Mouse (Mus musculus) heart, adult 2 months (tissue): ENCODE data around the gene Prkch. TPM values are rescaled to one million over a fixed set of nuclear protein-coding genes. Genes with fewer than 3 reads are reported as not detected.
A peak's percentile ranks its signal among the peaks of the same experiment; 100 is the strongest.
"Not testable (repeated sequence)": the region's sequence is repeated elsewhere in the genome, so short reads cannot be mapped to it uniquely, and the experiment has no call there.

Experiments used
- DNase-seq, 2 experiments: peaks; one replicate each; pipeline ENCODE4 v3.0.0; 2021
- H3K27ac ChIP-seq: fragments of 200-600 bp; 2 replicates; pipeline ENCODE4 v1.8.1; 2022
- H3K27me3 ChIP-seq: fragments of 200-500 bp; 2 replicates; pipeline ENCODE4 v1.6.1; 2012; ENCODE audit warnings: mild to moderate bottlenecking, low read length, inconsistent platforms, mixed read lengths; ENCODE audit not compliant: control insufficient read depth, insufficient read depth
- H3K36me3 ChIP-seq: fragments of 200-500 bp; 2 replicates; pipeline ENCODE4 v1.6.1; 2012; ENCODE audit warnings: low read length, inconsistent platforms; ENCODE audit not compliant: control insufficient read depth, insufficient read depth
- H3K4me1 ChIP-seq: fragments of 200-500 bp; 2 replicates; pipeline ENCODE4 v1.6.1; 2011; ENCODE audit warnings: low read length; ENCODE audit not compliant: control insufficient read depth, insufficient read depth
- H3K4me3 ChIP-seq: fragments of 200-600 bp; 2 replicates; pipeline ENCODE4 v1.8.1; 2022
- H3K79me2 ChIP-seq: fragments of 200-500 bp; replicated peaks from 2 replicates; pipeline ENCODE4 v1.6.1; 2012; ENCODE audit warnings: mild to moderate bottlenecking, inconsistent platforms, low read length, moderate library complexity, mixed read lengths; ENCODE audit not compliant: control insufficient read depth, insufficient read depth
- H3K9ac ChIP-seq: fragments of 200-500 bp; 2 replicates; pipeline ENCODE4 v1.6.1; 2012; ENCODE audit warnings: low read depth, mild to moderate bottlenecking, control low read depth, inconsistent platforms, low read length, mixed read lengths
- CTCF ChIP-seq: fragments of 200-600 bp; IDR thresholded peaks from 2 replicates; pipeline ENCODE4 v1.8.1; 2022; ENCODE audit warnings: antibody characterized with exemption, mild to moderate bottlenecking, moderate library complexity
- EP300 ChIP-seq: fragments of 200-500 bp; IDR thresholded peaks from 2 replicates; pipeline ENCODE4 v1.6.1; 2011; ENCODE audit warnings: low read depth, low read length, control low read depth; ENCODE audit not compliant: insufficient read depth
- POLR2A ChIP-seq: fragments of 200-500 bp; IDR thresholded peaks from 2 replicates; pipeline ENCODE4 v1.6.1; 2011; ENCODE audit warnings: mild to moderate bottlenecking, low read depth, low read length, control low read depth; ENCODE audit not compliant: insufficient read depth
- WGBS: fragments of 180-500 bp; shearing (Covaris S2); methylation state at CpG from one replicate; pipeline ENCODE4 v1.1.7; 2018; 5-methylcytosine and 5-hydroxymethylcytosine counted together
- intact Hi-C: fragments of 180-260 bp; cut with DNase I; formaldehyde crosslinking; loops from one replicate; pipeline ENCODE4 v1.15.1; 2025
- polyA plus RNA-seq: library from polyadenylated mRNA; depleted of rRNA; stranded (reverse); fragments of >200 nt; gene quantifications from 2 replicates; pipeline ENCODE4 v1.2.3, GENCODE M21; 2012
- total RNA-seq, 2 experiments: library from RNA; stranded (reverse); gene quantifications; 2 replicates each; pipeline ENCODE4 v1.2.3; 2021

Gene Prkch
- total and polyA plus RNA-seq, 3 experiments: 9.7 to 17.5 (median 16.6) TPM

DNA sequence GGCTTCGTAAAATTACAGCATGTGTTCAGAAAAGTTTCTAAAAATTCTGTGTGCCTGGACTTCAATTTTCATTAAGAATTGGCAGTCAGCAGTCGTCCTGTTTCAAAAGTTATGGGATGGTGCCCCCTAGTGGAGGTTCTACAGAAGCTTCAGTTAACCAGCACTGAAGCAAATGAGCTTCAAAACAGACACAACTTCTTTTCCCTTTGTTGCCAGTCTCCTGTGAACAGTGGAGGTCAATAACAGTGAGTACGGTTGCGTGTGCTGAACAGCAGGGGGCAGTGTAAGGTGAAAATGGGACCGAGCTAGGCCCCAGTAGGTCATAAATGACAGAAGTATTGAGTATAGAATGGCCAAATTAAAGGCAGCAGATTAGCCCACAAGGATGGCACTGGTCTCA lies 30.4 kb upstream of the Prkch start:
- TF ChIP-seq POLR2A: no peak
- peak; percentile 91 for TF ChIP-seq CTCF
- TF ChIP-seq EP300: no peak
- WGBS: 4% methylated on average over 5 of the region's 5 CpGs
- H3K36me3 ChIP-seq: no peaks in the 10 kb centered on the region
- H3K27me3 ChIP-seq: peaks cover 2% of the 10 kb centered on the region; the same call in 1 of the 2 replicates
- intact Hi-C loops: loop anchor here (1.0 kb wide), 1 partner anchor 20 kb away; no protein-coding TSS in a partner anchor
- H3K27ac ChIP-seq: no peak overlapping the region
- peak; percentile 27 to 34 for DNase-seq
- H3K9ac ChIP-seq: no peak overlapping the region
- no peak overlapping the region for H3K4me3 ChIP-seq
- no peaks in the 10 kb centered on the region for H3K4me1 ChIP-seq
- H3K79me2 ChIP-seq: no peaks in the 10 kb centered on the region

GRCm38 (mm10) chr12:73558525-73559195 lies 25.9 kb upstream of the Prkch start:
- intact Hi-C loops: no loop called here
- 89% methylated on average over 20 of the region's 20 CpGs for WGBS

DNA sequence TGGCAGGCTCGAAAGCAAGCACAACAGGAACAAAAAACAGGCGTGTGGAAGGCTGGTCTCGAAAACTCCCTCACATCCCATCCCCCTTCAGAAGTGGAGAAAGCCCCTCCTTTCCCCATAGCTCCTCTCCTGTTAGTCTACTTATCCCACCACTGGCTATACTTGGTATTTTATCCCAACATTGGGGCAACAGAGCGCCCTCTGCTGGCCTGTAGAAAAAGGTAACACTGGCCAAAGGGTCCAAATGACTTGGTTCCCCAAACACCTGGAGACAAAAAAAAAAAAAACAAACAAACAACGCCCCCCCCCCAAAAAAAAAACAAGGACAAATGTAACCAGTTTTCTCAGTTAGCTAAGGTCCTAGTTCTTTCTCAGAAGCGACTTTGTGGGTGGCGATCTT lies 24.5 kb upstream of the Prkch start:
- Histone ChIP-seq H3K36me3 (no peaks in the 10 kb centered on the region), H3K9ac (no peak overlapping the region), H3K27ac (no peak overlapping the region), H3K79me2 (no peaks in the 10 kb centered on the region), H3K27me3 (no peaks in the 10 kb centered on the region), H3K4me1 (no peaks in the 10 kb centered on the region), H3K4me3 (no peak overlapping the region)
- 59% methylated on average over 7 of the region's 7 CpGs for WGBS
- TF ChIP-seq CTCF (peak; percentile 51), POLR2A (no peak), EP300 (no peak)
- intact Hi-C loops: loop anchor here (5.0 kb wide), 1 partner anchor 452 kb away; no protein-coding TSS in a partner anchor
- DNase-seq: no peak

More at GRCm38 (mm10) chr12:73558525-73559195, 25.9 kb upstream of the Prkch start:
- H3K4me1 ChIP-seq: no peaks in the 10 kb centered on the region
- DNase-seq: no peak
- no peaks in the 10 kb centered on the region for H3K27me3 ChIP-seq
- no peaks in the 10 kb centered on the region for H3K36me3 ChIP-seq
- no peak overlapping the region for H3K9ac ChIP-seq
- no peak overlapping the region for H3K4me3 ChIP-seq
- H3K27ac ChIP-seq: no peak overlapping the region
- H3K79me2 ChIP-seq: no peaks in the 10 kb centered on the region
- no peak for TF ChIP-seq POLR2A

- H3K4me3 ChIP-seq, H3K79me2 ChIP-seq, H3K27ac ChIP-seq, H3K36me3 ChIP-seq, H3K4me1 ChIP-seq, DNase-seq, H3K9ac ChIP-seq, H3K27me3 ChIP-seq: not testable (repeated sequence)
- 87% methylated on average over 6 of the region's 6 CpGs for WGBS
- intact Hi-C loops: loop anchor here (5.0 kb wide), 1 partner anchor 449 kb away; no protein-coding TSS in a partner anchor
Observed at GRCm38 (mm10) chr12:73563122-73563521, 21.5 kb upstream of the Prkch start.

GRCm38 (mm10) chr12:73564176-73564575 lies 20.4 kb upstream of the Prkch start:
- H3K4me1 ChIP-seq: no peaks in the 10 kb centered on the region; the same call in 1 of the 2 replicates
- no peaks in the 10 kb centered on the region for H3K36me3 ChIP-seq
- no peak overlapping the region for H3K27ac ChIP-seq
- H3K9ac ChIP-seq: no peak overlapping the region
- intact Hi-C loops: loop anchor here (1.0 to 5.0 kb wide), 3 partner anchors 19 to 448 kb away; no protein-coding TSS in a partner anchor
- H3K79me2 ChIP-seq: no peaks in the 10 kb centered on the region
- no peaks in the 10 kb centered on the region for H3K27me3 ChIP-seq
- 22% methylated on average over 10 of the region's 10 CpGs for WGBS
- TF ChIP-seq CTCF: no peak
- TF ChIP-seq POLR2A: no peak
- no peak for TF ChIP-seq EP300
- H3K4me3 ChIP-seq: no peak overlapping the region
- no peak for DNase-seq

DNA sequence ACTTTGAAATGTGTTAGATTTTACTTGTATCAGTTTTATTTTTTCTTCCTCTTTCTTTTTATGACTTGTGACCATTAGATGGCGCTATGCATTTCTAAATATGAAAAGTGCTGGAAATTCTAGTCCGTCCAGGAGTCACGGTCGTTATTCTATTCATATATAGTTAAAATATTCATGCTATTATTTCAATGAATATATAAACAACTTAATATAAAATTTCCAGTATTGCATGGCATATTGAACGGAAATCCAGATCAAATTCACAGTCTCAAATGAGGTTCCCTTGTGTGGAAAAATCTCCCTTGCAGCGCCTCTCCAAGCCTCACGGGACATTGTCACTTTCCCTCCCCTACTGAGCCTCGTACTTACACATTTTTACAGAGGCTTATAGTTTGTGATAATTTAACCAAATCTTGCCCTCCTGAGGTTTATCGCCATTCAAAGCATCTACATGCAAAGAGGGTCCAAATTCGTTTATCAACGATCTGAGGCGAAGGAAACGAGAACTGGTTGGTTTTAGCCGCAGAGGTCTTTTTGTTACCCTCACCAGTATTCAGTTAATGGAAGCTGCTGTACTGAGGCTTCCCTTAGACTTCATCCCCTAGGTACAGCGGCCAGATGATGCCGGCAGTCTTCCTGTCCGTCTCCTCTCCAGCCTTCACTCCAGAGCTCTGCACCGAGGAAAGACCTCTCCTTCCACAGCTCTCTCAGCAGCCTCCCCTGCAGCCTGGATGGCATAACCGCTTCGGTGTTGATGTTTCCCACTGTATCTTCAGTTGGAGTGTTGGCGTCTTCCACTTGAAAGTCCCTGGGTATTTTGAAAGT lies 19.6 kb upstream of the Prkch start:
- no peak for TF ChIP-seq POLR2A
- peak; percentile 84 for TF ChIP-seq CTCF
- 8% methylated on average over 21 of the region's 21 CpGs for WGBS
- H3K9ac ChIP-seq: peak overlapping the region; percentile 28; the same call in 1 of the 2 replicates
- no peaks in the 10 kb centered on the region for H3K79me2 ChIP-seq
- intact Hi-C loops: loop anchor here (1.0 to 5.0 kb wide), 4 partner anchors 18 to 722 kb away; no protein-coding TSS in a partner anchor
- no peaks in the 10 kb centered on the region for H3K27me3 ChIP-seq
- no peaks in the 10 kb centered on the region for H3K36me3 ChIP-seq
- H3K4me3 ChIP-seq: peak overlapping the region; percentile 47
- H3K4me1 ChIP-seq: no peaks in the 10 kb centered on the region; the same call in 1 of the 2 replicates
- peak in 1 of 2 experiments; percentile 27 for DNase-seq
- H3K27ac ChIP-seq: peak overlapping the region; percentile 10; the same call in 1 of the 2 replicates
